Mouse (Mus musculus): ENCODE measurements around the gene Rora.

The Rora gene

DNA sequence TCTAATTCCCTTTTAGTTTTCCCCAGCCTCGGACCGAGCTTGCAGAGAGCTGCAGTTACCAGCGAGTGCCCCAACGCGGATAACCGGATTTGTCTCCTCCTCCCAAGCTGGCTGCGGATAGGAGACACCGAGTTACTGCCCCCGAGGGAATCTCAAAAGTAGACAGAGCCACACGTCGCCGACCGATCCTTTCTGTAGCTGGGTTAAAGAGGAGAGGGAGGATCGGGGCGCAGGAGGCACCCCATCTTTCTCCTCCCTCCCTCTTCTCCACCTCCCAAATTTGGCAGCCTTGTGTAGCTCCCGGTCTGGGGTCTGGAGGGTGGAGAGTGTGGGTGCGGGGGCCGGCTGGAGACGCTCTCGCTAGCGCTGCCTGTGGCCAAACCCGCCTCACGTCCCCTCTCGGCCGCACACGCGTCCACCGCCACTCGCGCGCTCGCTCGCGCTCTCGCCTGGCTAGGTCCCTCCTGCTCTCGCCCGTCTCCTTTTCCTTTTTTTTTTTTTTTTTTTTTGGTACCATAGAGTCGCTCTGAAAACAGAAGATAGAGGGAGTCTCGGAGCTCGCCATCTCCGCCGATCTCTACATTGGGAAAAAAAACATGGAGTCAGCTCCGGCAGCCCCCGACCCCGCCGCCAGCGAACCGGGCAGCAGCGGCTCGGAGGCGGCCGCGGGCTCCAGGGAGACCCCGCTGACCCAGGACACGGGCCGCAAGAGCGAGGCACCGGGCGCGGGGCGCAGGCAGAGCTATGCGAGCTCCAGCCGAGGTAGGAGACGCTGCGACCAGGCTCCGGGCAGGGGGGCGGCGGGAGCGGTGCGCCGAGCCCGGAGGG lies at the start of gene Rora:
Rora (plus strand) TSS at position 576 of the 828 bp plus-strand sequence.
- peak in 1 of 2 experiments; percentile 54 for DNase-seq (ENCODE audit: low spot score in 2 of 2)

DNA sequence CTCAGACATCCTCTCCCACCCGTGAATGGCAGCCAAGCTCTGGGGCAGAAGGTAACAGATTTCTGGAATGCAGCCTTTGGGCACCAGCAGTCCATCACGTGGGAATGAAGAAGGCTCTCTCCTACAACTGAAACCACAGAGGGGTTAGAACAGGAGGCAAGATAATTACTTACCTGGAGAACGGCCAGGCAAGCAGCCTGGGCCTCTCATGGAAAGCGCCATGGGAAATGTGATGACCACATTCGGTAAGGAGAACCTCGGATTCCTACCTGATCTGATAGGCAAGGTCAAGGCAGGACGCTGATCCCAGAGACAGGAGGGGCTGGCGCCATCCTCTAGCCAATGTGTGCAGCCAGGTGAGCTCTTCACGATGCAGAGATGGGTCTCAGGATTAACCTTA lies 39.6 kb upstream of the Rora start:
- no peak for DNase-seq (ENCODE audit: low spot score in 2 of 2)

DNA sequence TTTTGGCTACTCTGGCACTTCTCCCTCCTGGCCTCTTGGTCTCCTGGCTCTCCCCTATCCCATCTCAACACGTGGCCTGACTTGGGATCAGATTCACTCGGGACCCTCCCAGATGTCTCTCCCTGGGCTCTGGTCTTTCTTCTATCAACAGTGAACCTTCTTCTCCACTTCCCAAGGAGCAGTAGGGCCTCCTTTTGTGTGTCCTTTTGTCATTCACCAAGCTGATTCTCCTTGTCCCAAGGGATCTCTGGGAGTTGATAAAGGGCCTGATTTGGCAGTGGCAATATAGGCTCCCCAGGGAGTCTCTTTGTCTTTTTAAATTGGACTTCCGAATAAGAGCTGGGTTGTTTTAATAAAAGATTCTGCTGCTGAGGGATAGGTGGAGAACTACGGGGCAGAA lies 36.5 kb upstream of the Rora start:
- DNase-seq (ENCODE audit: low spot score in 2 of 2): no peak

DNA sequence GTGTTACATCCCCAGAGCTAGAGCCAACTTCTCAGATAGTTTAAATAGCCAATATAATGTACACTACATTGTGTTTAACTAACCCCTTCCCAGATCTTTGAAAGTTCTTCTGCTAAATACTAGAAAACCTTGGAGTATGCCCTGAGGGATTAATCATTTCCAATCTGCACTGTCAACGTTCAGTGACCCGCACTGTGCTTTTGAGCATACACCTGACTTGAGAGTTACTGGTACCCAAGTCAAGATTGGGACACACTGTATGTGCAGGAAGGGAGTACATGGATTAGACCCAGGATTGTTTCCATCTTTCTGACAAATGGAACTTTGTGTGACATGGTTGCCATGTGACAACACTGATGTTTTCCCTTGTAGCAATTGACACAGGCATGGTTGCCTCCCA lies 33.5 kb upstream of the Rora start:
- DNase-seq (ENCODE audit: low spot score in 2 of 2): no peak

DNA sequence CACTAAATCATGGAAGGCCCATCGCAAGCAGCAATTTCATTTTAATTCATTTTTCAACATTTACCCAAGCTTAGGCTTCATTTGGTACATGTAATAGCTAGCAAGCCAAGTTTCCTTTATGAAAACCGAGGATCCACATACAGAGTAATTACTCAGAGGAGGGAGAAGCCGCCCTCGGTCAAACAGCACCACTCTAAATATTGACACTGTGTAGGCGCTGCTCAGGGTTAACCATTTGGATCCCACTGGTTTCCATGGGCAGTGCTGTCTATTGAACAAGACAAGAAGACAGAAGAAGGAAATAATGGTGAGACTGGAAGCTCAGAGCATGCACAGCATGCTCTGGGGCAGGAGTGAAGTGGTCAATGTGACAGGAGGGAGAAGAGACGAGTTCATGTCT lies 33.1 kb upstream of the Rora start:
- DNase-seq (ENCODE audit: low spot score in 2 of 2): no peak

DNA sequence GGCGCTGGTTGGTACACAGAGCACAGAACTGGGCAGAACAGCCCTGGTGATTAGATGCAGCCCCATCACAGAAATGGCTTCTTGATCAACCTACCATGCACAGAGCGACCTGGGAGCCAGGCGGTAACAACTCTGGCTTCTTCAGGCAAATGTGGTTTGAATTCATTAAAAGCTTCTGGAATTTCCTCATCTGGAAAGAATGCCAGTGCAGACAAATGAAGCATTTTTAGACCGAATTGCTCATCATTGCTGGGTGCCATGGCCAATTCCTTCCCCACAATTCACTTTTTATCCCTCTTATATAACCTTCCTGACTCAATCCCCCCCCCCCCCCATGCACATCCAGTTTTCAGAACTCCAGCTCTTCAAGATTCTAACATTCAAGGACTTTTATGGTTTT lies 28.6 kb upstream of the Rora start:
- no peak for DNase-seq (ENCODE audit: low spot score in 2 of 2)

DNA sequence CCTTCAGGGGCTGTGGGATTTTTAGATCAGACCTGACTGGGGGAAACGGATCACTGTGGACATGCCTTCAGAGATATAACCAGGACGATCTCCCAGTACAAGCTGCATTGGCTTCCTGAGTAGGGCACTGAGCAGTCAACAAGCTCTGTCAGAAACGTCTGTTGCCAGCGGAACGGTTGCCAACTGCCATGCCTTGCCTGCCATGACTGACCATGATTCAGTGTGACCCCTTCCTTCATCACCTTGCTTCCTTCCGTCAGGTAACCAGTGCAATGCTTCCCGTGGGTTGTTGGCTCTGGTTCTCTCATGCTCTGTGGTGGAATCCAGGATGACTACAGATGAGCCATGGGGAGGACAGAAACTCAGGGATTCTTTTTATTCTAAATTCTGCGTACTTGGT lies 16.3 kb upstream of the Rora start:
- no peak for DNase-seq (ENCODE audit: low spot score in 2 of 2)

DNA sequence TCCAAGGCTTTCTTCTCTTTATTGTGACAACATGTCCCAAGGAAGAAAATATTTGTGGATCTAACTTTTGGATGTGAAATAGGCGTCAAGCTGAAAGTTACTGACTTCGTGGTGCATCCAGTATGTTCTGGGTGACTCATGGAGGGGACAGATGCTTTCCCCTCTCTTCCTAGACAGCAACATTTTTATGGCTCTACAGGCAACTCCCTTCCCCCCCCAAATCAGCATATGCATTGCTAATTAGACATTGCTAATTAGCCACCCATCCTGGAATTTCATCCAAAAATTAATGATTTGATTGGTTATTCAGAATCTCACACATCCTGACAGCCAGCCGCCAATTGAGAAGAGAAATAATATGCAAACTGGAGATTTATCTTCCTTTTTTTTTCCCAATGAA lies 12.5 kb upstream of the Rora start:
- DNase-seq (ENCODE audit: low spot score in 2 of 2): no peak

DNA sequence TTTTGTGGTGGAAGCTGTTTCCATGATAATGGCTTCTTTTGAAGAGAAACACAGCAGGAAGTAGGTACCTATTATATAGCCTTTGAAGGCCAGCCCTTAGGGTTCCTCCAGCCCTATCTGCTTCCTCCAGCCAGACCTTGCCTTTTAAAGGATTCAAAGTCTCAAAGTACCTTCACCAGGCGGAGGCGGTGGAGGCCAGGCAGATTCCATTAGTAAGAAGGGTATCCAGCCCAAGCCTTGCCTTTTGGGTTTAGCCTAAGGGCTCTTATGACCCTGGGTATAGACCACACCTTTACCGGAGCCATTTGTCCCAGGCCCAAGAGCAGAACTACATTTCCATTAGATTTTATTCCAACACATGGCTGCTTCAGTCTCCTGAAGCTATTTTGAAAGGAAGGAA lies 5.5 kb upstream of the Rora start:
- no peak for DNase-seq (ENCODE audit: low spot score in 2 of 2)

DNA sequence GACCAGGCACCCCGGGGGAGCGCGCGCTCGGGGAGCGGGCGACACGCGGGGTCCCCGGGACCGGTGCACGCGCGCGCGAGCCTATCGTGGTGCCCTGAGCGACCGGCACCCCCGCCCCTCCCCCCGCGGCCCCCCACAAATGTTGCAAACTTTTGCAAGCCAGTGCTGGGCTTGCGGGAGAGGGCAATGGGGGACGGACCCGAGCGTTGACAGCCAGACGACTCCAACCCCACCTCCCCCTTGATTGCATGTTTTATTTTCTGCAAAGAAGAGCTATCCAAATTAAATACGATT lies 400 bp downstream of the Rora start:
- DNase-seq (ENCODE audit: low spot score in 2 of 2): no peak

DNA sequence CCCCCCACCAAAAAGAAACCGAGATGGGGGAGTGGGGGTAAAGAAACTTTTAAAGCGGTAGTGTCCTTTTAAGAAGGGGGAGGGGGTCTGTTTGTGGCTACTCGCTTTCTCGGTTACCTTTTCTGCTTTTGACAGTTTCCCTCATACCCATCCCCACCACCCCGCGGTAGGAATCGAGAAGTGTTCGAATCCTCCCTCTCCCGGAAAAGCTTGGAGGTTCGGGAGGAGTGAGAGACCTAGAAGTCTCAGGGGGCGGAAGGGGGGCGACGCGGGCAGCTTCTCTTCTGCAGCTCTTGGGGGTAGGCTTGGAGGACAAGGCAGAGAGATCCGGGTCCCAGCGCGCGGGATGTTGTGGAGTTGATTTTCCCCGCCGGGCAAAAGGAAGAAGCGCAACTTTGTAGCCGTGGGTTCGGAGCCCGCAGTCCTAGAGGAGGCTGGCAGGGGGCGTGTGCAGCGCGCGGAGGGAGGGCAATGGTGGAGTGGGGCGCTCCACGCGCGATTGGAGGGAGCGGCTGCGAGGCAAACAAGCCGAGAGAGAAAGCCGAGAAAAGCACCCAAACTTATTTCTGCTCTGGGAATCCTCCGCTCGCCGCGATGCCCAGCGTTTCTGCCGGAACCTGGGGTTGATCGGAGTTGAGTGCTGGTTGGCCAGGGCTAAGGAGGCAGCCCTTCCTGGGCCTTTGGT lies 889 bp downstream of the Rora start:
- peak in 1 of 2 experiments; percentile 29 for DNase-seq (ENCODE audit: low spot score in 2 of 2)

DNA sequence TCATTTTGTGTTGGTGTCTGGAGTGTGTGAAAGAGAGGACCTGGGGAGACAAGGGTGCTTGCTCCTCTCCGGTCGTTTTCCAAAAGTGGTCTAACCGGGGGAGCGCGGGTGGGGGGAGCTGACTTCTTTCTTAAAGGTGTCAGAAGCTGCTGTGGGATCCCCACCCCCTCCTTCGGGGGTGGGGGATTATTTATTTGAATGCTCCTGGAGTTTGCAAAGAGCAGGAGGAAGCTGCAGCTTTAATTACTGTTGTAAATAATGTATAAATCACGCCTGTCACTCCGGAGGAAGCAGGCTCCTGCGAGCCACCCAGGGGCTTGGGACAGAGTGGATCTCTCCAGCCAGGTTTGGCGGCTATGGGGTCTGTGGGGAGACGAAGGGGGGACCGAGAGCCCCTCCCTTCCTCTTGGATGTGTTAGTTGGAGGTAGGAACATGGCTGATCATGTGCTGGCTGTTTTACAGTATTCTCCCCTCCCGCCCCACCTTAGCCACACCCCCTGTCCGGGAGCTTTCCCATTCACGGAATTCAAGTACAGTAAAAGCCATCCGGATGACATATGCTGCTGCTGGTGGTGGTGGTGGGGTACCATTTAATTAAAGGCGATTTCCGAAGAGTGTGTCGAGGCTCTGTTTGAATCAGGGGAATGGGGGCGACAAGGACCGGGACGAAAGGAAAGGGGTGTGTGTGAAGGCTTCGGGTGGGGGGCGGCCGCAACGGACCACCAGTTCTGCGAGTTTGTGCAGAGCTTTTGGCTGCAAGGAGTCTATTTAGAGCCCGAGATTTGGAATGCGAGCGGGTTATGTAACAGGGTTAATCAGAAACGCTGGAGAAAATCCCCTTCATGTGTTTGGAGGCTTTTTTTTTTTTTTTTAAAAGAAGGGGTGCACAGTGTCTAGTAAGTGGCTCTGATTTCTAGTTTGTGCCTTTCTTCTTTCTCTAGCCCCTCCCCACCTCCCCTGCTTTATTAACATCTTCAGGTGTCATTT lies 1.7 kb downstream of the Rora start:
- peak in 1 of 2 experiments; percentile 52 for DNase-seq (ENCODE audit: low spot score in 2 of 2)

DNA sequence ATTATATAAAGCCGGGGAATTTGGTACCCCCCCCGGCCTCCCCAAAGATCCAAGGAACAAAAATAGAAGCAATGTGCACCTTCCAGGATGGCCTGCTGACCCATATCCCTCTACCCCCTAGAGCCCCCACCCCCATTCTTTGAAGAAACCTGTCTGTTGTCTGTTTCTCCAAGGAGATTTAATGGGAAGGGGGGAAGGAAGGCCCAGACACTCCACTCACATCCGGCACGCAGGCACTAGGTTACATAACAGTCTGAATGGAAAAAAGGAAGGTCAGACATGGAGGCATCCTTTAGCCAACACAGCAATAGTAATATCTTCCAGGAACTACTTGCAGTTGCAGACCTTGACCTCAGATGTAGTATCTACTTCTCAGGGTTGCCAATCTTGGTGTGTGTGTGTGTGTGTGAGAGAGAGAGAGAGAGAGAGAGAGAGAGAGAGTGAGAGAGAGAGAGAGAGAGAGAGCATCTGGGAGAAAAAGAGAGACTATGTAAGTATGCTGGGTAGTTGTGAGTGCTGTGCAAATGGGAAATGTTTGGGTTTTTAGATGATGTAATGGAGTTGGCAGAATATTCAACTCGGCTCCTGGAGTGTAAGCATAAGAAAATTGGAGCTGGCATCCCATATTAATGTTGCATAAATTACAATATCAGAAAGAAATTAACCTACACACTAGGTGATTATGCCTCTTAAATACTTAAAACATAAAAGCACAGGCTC lies 2.6 kb downstream of the Rora start:
- no peak for DNase-seq (ENCODE audit: low spot score in 2 of 2)

DNA sequence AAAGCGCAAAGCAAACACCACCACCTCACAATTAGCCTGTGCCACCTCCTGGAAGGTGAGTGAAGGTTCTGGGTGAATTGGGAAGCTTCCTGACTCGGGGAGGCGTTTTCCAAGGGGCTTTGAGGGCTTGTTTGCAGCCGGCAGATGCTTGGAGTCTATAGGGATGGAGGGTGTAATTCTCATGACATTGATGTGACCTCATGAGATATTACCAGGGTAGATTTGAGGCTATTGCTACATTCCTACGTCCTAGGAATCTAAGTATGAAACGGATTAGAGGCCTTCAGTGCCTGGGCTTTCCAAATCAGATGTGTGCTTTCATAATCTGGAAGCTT lies 3.2 kb downstream of the Rora start:
- no peak for DNase-seq (ENCODE audit: low spot score in 2 of 2)

DNA sequence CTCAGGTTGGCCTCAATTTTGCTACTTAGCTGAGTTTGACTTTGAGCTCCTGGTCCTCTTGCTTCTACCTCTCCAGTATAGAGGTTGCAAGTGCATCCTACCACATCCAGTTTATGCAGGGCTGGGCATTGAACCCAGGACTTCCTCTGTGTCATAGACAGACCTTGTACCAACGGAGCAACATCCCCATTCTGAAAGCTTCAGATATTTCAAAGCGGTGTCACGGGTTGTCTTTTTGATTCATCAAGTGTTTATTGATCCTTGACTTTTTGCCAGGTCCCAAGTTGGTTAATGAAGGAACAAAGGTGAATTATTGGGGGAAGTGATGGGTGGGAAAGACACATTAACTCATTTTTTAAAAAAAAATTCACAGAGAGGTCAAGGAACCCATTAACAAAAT lies 17.1 kb downstream of the Rora start:
- DNase-seq (ENCODE audit: low spot score in 2 of 2): no peak

DNA sequence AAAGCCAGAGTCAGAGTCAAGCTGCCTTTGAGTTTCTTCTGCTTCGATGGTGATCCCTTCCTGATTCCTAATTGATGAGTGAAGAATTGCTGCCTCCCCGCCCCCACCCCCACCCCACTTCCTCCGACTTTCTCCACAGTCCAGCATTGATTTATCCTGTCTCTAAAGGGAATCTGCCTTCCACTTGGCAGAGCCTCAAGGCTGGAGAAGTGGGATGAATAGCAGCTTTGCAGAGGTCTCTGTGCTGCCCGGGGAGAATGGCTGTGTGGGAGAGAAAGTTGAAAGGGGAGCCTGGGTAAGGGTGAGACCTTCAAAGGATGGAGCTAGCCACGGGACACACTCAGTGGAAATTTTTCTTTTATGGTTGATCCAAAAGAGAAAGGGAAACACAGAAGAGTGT lies 18.9 kb downstream of the Rora start:
- DNase-seq (ENCODE audit: low spot score in 2 of 2): no peak

DNA sequence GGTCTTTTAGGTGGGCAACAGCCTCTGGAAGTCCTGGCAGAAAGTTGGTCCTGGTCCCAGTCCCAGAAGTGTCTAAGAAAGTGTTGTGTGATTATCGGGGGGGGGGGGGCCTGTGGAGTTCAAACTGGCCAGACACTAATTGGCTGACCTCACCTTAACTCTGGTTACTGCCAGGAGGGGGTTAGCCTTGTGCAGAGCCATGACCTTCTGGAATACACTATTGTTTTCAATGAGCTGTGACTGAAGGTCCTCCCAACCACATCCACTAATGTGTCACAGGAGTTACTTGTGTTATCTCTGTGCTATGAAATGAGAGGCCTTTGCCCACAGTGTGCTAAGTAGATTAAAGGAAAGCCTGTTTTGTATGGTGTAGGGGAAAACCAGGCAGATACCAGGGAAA lies 19.6 kb downstream of the Rora start:
- DNase-seq (ENCODE audit: low spot score in 2 of 2): no peak

DNA sequence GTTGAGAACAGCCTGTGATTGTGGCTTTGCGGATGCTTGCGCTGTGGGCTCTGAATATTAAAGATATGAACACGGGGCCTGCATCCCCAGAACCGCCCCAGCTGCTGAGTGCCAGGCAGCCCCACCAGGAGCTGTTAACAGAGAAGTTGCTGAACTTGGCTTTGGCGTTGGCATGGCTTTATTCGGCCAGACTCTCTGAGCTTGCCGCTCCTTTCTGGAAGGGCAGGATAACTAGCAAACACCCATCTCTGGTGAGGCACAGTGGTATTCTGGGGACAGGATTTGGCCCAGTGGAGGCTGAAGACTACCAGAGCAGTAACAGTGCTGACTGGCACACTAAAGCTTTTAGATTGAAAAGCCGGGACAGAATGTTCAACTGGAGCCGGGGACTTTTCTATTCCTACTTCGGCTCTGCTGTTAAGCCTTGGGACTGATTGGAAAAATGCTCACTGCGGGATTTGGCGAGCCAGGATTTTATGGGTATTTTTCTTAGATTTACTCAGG lies 26.3 kb downstream of the Rora start:
- DNase-seq (ENCODE audit: low spot score in 2 of 2): no peak

DNA sequence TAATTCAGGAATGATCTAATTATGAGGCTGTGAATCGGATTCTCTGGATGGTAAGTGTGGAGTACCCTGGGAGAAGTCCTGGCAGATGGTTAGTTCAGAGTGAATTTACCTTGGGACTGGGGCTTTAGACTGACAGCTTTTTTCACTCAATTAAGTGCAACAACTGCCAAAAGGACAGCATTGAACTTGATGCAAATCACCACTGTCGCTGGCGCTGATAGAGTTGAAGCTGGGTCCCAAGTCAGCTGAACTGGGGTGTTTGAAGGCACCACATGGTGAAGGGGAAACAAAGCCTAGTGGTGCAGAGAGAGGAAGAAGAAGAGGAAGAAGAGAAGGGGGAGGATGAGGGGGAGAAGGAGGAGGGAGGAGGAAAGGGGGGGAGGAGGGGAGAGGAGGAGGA lies 30.4 kb downstream of the Rora start:
- no peak for DNase-seq (ENCODE audit: low spot score in 2 of 2)

DNA sequence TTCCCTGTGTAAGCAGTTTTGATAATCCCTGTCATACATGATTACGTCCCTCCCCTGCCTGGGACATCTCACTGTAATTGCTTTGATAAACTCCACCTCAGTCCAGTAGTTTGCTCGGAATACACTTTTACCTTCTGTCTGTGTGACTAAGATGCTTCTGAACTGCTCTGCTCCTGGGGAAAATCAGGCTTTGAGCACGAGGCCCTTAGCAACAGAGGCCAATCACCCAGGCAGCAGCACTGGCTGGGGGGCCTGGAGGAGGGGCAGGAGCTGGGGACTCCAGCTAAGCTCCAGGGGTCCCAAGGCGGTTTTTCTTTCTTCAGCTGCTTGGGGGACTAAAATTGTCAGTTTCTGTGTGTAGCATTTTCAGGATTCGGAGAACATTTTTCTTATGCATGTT lies 32.0 kb downstream of the Rora start:
- DNase-seq (ENCODE audit: low spot score in 2 of 2): no peak

DNA sequence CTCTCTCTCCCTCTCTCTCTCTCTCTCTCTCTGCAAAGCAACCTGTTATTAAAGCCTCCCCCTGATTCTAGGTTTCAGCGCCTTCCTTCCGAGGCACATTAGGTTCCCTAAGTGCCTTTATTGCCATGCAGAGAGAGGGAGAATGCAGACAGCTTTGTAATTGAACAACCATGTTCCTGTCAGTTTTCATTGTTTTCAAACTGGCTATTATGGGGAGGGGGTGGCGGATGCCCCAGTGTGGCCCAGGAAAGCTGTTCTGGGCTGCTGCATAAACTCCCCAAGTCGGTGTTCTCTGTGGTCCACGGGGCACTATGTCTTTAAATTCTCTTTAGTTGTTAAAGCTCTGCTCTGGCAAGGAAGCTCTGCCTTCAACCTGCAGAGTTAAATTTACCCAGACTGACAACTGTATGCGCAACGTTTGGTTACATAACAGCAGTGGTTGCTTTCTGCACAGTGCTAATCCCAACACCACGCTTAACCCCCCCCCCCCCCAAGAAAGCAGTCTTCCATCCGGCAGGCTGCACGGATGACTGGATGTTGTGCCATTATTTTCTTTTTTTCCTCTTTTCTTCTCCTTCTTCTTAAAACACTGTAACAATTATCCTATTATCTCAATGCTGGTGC lies 33.8 kb downstream of the Rora start:
- no peak for DNase-seq (ENCODE audit: low spot score in 2 of 2)

Data from left cerebral cortex, adult 9 months (tissue).